Mouse (Mus musculus) liver, embryonic 14.5 days (tissue): ENCODE results near the gene 9530068E07Rik.

Experiments used
- CTCF ChIP-seq: IDR thresholded peaks from 2 replicates; pipeline ENCODE4 v1.5.1; 2016; ENCODE audit warnings: antibody characterized with exemption, low read depth, control low read depth
- EP300 ChIP-seq: IDR thresholded peaks from 2 replicates; pipeline ENCODE4 v1.6.1; 2016; ENCODE audit warnings: antibody characterized with exemption, low read depth

DNA sequence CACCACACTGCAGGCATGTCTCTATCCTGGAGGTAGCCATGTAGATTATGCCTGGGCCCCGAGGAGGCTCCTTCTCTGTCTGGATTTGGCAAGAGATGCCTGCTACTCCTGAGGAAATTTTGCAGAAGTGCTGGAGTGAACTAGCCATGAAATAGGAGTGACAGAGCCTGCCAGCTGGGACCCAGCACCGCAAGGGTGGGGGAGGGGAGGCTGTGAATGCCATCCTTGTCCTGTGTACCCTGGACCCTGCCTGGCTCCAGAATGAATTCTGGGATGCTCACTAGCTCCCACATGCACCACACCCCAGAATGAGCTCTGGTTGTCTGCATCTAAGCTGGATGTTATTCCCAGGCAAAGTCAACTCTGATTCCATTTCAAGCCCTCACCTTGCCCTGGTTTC, 44.9 kb downstream of the 9530068E07Rik start:
- TF ChIP-seq EP300 (no peak), CTCF (no peak)
